Mouse (Mus musculus) heart, adult 2 months (tissue): Measurements from ENCODE around the gene Pitpnb. TPM values are rescaled to one million over a fixed set of nuclear protein-coding genes. Genes with fewer than 3 reads are reported as not detected.

Experiments used
- DNase-seq, 2 experiments: peaks; one replicate each; pipeline ENCODE4 v3.0.0; 2021
- H3K27ac ChIP-seq: fragments of 200-600 bp; 2 replicates; pipeline ENCODE4 v1.8.1; 2022
- H3K27me3 ChIP-seq: fragments of 200-500 bp; 2 replicates; pipeline ENCODE4 v1.6.1; 2012; ENCODE audit warnings: mild to moderate bottlenecking, low read length, inconsistent platforms, mixed read lengths; ENCODE audit not compliant: control insufficient read depth, insufficient read depth
- H3K36me3 ChIP-seq: fragments of 200-500 bp; 2 replicates; pipeline ENCODE4 v1.6.1; 2012; ENCODE audit warnings: low read length, inconsistent platforms; ENCODE audit not compliant: control insufficient read depth, insufficient read depth
- H3K4me1 ChIP-seq: fragments of 200-500 bp; 2 replicates; pipeline ENCODE4 v1.6.1; 2011; ENCODE audit warnings: low read length; ENCODE audit not compliant: control insufficient read depth, insufficient read depth
- H3K4me3 ChIP-seq: fragments of 200-600 bp; 2 replicates; pipeline ENCODE4 v1.8.1; 2022
- H3K79me2 ChIP-seq: fragments of 200-500 bp; replicated peaks from 2 replicates; pipeline ENCODE4 v1.6.1; 2012; ENCODE audit warnings: mild to moderate bottlenecking, inconsistent platforms, low read length, moderate library complexity, mixed read lengths; ENCODE audit not compliant: control insufficient read depth, insufficient read depth
- H3K9ac ChIP-seq: fragments of 200-500 bp; 2 replicates; pipeline ENCODE4 v1.6.1; 2012; ENCODE audit warnings: low read depth, mild to moderate bottlenecking, control low read depth, inconsistent platforms, low read length, mixed read lengths
- CTCF ChIP-seq: fragments of 200-600 bp; IDR thresholded peaks from 2 replicates; pipeline ENCODE4 v1.8.1; 2022; ENCODE audit warnings: antibody characterized with exemption, mild to moderate bottlenecking, moderate library complexity
- EP300 ChIP-seq: fragments of 200-500 bp; IDR thresholded peaks from 2 replicates; pipeline ENCODE4 v1.6.1; 2011; ENCODE audit warnings: low read depth, low read length, control low read depth; ENCODE audit not compliant: insufficient read depth
- POLR2A ChIP-seq: fragments of 200-500 bp; IDR thresholded peaks from 2 replicates; pipeline ENCODE4 v1.6.1; 2011; ENCODE audit warnings: mild to moderate bottlenecking, low read depth, low read length, control low read depth; ENCODE audit not compliant: insufficient read depth
- WGBS: fragments of 180-500 bp; shearing (Covaris S2); methylation state at CpG from one replicate; pipeline ENCODE4 v1.1.7; 2018; 5-methylcytosine and 5-hydroxymethylcytosine counted together
- intact Hi-C: fragments of 180-260 bp; cut with DNase I; formaldehyde crosslinking; loops from one replicate; pipeline ENCODE4 v1.15.1; 2025
- polyA plus RNA-seq: library from polyadenylated mRNA; depleted of rRNA; stranded (reverse); fragments of >200 nt; gene quantifications from 2 replicates; pipeline ENCODE4 v1.2.3, GENCODE M21; 2012
- total RNA-seq, 2 experiments: library from RNA; stranded (reverse); gene quantifications; 2 replicates each; pipeline ENCODE4 v1.2.3; 2021

Pitpnb gene
- total and polyA plus RNA-seq, 3 experiments, result 32.4 to 41.9 (median 39.4) TPM

DNA sequence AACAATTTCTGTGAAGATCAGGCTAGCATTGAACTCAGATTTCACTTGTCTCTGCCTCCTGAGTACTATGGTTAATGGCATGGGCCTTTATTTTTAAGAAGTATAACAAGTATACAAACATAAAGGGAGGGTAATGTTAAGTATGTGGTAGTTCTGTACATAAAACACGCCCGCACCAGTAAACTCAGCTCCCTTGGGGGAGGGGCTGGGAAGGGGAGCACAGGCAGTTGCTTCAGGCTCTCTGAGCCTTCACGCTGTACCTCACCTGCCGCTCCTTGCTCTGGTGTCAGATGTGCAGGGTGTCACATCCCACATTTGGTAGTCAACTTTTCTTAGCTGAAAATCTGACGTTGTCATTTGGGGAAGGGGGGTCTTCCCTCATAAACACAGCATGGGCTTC lies 35.6 kb downstream of the Pitpnb start:
- Histone ChIP-seq H3K9ac (no peak overlapping the region), H3K4me3 (no peak overlapping the region), H3K4me1 (no peaks in the 10 kb centered on the region), H3K79me2 (no peaks in the 10 kb centered on the region), H3K27ac (no peak overlapping the region), H3K36me3 (no peaks in the 10 kb centered on the region), H3K27me3 (no peaks in the 10 kb centered on the region)
- no peak for TF ChIP-seq CTCF
- no peak for DNase-seq
- 84% methylated on average over 5 of the region's 5 CpGs for WGBS
- intact Hi-C loops, result no loop called here

DNA sequence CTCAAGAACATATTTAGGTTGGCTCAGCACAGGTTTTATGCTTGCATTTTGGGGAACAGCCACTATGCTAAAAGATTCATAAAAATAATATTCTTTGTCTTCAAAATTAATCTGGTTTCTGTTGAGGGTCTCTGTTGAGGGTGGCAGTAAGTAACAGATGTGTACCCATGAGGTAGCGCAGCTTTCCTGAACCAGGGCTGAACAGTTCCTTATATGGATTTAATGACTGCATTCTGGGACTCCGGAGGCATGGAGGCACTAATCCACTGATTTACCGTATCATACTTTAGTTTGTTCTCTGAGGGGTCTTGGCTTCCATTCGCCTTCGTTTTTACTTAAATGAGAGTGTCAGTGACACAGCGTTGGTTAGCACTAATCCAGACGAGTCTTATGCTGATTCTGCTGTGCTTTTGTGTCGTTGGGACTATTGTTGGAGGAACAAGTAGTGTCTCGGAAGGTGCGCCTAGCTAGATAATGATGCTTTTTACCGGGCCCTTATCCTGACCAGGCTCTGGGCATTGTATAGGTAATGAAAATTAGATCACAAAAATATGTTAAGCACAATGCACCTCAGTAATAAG lies 37.5 kb downstream of the Pitpnb start:
- Histone ChIP-seq H3K36me3 (no peaks in the 10 kb centered on the region), H3K27ac (no peak overlapping the region), H3K9ac (no peak overlapping the region), H3K4me1 (no peaks in the 10 kb centered on the region), H3K4me3 (no peak overlapping the region), H3K79me2 (no peaks in the 10 kb centered on the region), H3K27me3 (no peaks in the 10 kb centered on the region)
- 92% methylated on average over 11 of the region's 11 CpGs for WGBS
- TF ChIP-seq EP300, result no peak
- no peak for TF ChIP-seq POLR2A
- no peak for TF ChIP-seq CTCF
- intact Hi-C loops, result no loop called here
- no peak for DNase-seq

DNA sequence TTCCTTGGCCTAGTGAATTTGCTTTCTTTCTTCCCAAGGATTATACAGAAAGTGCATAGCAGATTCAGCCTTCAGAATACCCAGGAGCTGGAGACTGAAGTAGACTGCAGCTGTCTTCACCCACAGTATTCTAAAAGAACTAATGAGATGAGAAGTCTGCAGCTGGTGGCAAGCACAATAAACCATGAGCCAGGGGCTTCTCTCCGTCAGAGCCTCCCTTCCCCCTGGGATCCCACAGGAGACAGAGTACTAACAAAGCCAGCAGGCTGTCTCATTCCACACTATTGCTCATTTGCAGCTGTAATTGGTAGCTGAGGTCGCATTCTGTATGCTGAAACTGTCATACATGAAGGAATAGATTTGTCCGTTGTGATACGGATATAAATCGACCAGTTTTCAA lies 38.0 kb downstream of the Pitpnb start:
- DNase-seq, result peak in 1 of 2 experiments; percentile 22
- H3K27me3 ChIP-seq, result no peaks in the 10 kb centered on the region
- intact Hi-C loops, result no loop called here
- no peak overlapping the region for H3K9ac ChIP-seq
- no peak overlapping the region for H3K4me3 ChIP-seq
- no peaks in the 10 kb centered on the region for H3K36me3 ChIP-seq
- no peaks in the 10 kb centered on the region for H3K79me2 ChIP-seq
- 87% methylated on average over 5 of the region's 5 CpGs for WGBS
- H3K27ac ChIP-seq, result no peak overlapping the region
- TF ChIP-seq CTCF (no peak), POLR2A (no peak), EP300 (no peak)
- no peaks in the 10 kb centered on the region for H3K4me1 ChIP-seq

DNA sequence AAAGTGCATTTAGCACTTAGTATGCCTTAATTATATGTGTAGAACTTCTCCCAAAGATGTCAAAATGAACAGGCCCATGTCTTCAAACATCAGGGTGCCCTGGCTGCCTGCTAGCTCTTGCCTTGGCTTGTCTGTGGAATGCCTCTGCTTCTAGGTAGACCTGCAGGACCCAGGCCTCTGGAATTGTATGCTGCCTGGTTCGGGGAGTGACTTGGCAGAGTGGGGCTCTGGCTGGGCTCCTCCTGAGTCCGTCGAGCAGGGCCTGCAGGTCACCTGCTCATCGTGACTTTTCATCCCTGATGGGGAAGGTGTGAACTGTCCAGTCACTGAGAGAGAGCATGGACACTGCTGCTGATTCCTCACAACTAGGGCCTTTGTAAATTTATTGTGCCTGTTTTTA lies 45.1 kb downstream of the Pitpnb start:
- Histone ChIP-seq H3K4me1 (peaks cover 14% of the 10 kb centered on the region), H3K9ac (no peak overlapping the region), H3K27ac (no peak overlapping the region), H3K36me3 (no peaks in the 10 kb centered on the region; the same call in 1 of the 2 replicates), H3K4me3 (no peak overlapping the region), H3K27me3 (no peaks in the 10 kb centered on the region), H3K79me2 (no peaks in the 10 kb centered on the region)
- intact Hi-C loops, result no loop called here
- TF ChIP-seq POLR2A, result no peak
- TF ChIP-seq CTCF, result no peak
- TF ChIP-seq EP300, result no peak
- WGBS, result 75% methylated on average over 4 of the region's 4 CpGs
- DNase-seq, result no peak

DNA sequence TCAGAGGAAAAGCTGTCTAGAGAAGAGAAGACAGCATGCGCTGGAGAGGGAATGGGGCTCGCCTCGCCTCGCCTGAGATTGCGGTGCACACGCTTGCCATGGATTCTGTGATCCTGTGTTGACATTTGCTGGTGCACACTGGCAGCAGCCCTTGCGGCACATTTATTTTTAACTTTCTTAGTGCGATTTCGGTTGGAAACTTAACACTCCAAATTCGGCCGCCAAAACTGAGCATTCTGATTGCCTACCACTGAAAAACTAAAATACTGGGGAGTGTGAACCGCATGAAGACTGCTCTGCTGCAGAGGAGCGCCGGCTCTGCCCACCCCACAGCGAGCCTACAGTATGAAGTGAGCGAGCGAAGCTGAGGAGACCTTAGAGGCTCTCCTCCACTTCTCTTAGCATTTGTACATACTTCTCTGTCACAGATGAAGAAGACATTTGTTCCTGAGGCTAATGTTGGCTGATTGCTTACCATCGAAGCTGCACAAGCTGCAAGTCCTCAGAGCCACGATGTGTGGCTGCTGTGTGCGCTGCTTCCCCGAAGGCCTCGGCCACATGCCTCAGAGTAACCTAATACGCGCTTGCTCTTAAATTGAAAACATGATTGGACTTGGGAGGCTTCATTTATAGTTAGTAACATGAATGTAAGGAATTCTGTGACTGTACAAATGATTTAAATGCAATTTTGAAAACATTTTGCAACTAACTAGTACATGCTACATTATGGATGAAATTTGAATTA lies 45.9 kb downstream of the Pitpnb start:
- Histone ChIP-seq H3K4me3 (no peak overlapping the region), H3K36me3 (no peaks in the 10 kb centered on the region; the same call in 1 of the 2 replicates), H3K9ac (no peak overlapping the region), H3K4me1 (peaks cover 14% of the 10 kb centered on the region), H3K79me2 (no peaks in the 10 kb centered on the region), H3K27me3 (no peaks in the 10 kb centered on the region), H3K27ac (no peak overlapping the region)
- no peak for DNase-seq
- TF ChIP-seq EP300 (no peak), CTCF (no peak), POLR2A (no peak)
- intact Hi-C loops, result no loop called here
- WGBS, result 84% methylated on average over 24 of the region's 24 CpGs

DNA sequence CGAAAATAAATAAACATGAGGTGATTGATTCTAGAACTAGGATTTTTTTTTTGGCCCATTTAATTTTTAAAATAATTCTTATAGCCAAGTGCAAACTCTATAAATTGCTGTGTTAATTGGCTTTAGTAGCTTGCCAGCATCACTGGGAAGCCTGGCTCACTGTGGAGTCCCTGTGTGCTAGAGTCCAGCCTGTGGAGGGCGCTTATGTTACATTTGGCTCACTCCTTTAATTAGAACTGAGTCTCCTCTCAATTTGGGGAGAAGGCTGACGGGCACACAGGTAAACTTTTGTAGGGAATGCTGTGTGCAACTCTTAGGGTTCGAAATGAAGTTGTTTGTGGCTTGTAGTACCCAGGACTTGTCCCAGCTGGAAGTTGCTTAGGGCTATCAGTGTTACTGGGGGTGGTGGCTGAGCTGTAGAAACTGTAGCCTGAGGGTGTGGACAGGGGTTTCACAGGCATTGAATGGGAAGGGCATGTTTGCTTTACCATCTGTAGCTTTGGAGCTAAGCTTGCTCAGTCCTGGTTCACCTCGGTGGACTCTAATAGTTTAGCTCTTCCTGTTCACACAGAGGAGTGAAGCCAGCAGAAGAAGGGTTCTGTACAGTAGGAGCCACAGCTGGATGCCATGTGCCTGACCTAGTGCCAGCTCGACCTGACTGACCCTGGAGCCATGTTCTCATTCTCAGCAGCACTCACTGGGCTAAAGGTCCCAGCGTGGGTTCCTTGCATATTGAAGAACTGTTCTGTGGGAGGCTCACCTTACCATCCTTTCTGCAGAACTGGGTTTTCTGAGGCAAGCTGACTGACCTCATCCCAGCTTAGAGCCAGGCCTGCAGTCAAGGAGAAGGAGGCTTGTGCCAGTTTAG lies 47.8 kb downstream of the Pitpnb start:
- Histone ChIP-seq H3K4me3 (no peak overlapping the region), H3K27ac (0 out of 2 replicates have a peak overlapping the region, but pooled peaks have one; percentile 23), H3K36me3 (no peaks in the 10 kb centered on the region; the same call in 1 of the 2 replicates), H3K27me3 (no peaks in the 10 kb centered on the region), H3K79me2 (no peaks in the 10 kb centered on the region), H3K4me1 (peaks cover 14% of the 10 kb centered on the region), H3K9ac (no peak overlapping the region)
- TF ChIP-seq POLR2A (no peak), EP300 (peak; percentile 69), CTCF (peak; percentile 54)
- peak; percentile 38 to 41 for DNase-seq
- intact Hi-C loops, result no loop called here
- 57% methylated on average over 7 of the region's 7 CpGs for whole genome bisulfite sequencing
